Mouse (Mus musculus) C2C12 (cell line): ENCODE data around the gene Grm4.

Source experiments
- CEBPB ChIP-seq: IDR thresholded peaks from one replicate; pipeline ENCODE4 v1.6.1; 2011; ENCODE audit warnings: low read depth, mild to moderate bottlenecking, control low read depth, moderate library complexity
- CTCF ChIP-seq: IDR thresholded peaks from one replicate; pipeline ENCODE4 v1.5.1; 2011; ENCODE audit not compliant: control insufficient read depth, insufficient read depth, insufficient read length
- MAX ChIP-seq: IDR thresholded peaks from one replicate; pipeline ENCODE4 v1.6.1; 2011; ENCODE audit warnings: mild to moderate bottlenecking, control low read depth
- MYOG ChIP-seq: IDR thresholded peaks from one replicate; pipeline ENCODE4 v1.6.1; 2011; ENCODE audit not compliant: control insufficient read depth, insufficient read length; ENCODE audit errors: extremely low read depth

GRCm38 (mm10) chr17:27385513-27386261 is 135.5 kb downstream of the Grm4 start:
- TF ChIP-seq CTCF = no peak
- TF ChIP-seq MAX = no peak
- TF ChIP-seq CEBPB = no peak
- TF ChIP-seq MYOG = no peak
